Mouse (Mus musculus): ENCODE measurements at regions not wholly inside any gene's neighbourhood (a gene's known extent, or its start where the extent isn't known, plus 50 kb on each side); places are given as distances from the start of the nearest gene placed in this dataset.

GRCm38 (mm10) chr8:89565147-89565826, 521.3 kb upstream of the Sall1 start:
- WGBS: 79% methylated on average over 9 of the region's 9 CpGs
- DNase-seq (ENCODE audit: low spot score) (no peak), ATAC-seq (ENCODE audit: insufficient read depth, low read depth) (no peak)
- no peak overlapping the region for H3K4me3 ChIP-seq (ENCODE audit: low read depth, low read length)
- H3K4me2 ChIP-seq (ENCODE audit: low read depth, low read length): no peak overlapping the region
- H3K9ac ChIP-seq (replicated peaks; ENCODE audit: low read depth, low read length): no peak overlapping the region
- no peak overlapping the region for H3K27ac ChIP-seq (ENCODE audit: low read depth)
- no peaks in the 10 kb centered on the region for H3K9me3 ChIP-seq (replicated peaks; ENCODE audit: control insufficient read depth, low read length)
- TF ChIP-seq CTCF (IDR thresholded peaks at IDR 0.05; ENCODE audit: low read depth) (no peak), EP300 (IDR thresholded peaks at IDR 0.05; ENCODE audit: low read depth) (no peak)
- no peaks in the 10 kb centered on the region for H3K36me3 ChIP-seq (replicated peaks; ENCODE audit: control insufficient read depth, insufficient read depth, low read length)
- no peaks in the 10 kb centered on the region for H3K4me1 ChIP-seq (ENCODE audit: control insufficient read depth, insufficient read depth)
- H3K27me3 ChIP-seq (ENCODE audit: control insufficient read depth, insufficient read depth, low read length): 0 out of 2 replicates have a peak, but pooled peaks cover 7% of the 10 kb centered on the region

GRCm38 (mm10) chr8:89563544-89563943, 519.6 kb upstream of the Sall1 start:
- Histone ChIP-seq H3K27me3 (ENCODE audit: control insufficient read depth, insufficient read depth, low read length) (0 out of 2 replicates have a peak, but pooled peaks cover 7% of the 10 kb centered on the region), H3K9ac (replicated peaks; ENCODE audit: low read depth, low read length) (no peak overlapping the region), H3K4me3 (ENCODE audit: low read depth, low read length) (no peak overlapping the region), H3K36me3 (replicated peaks; ENCODE audit: control insufficient read depth, insufficient read depth, low read length) (no peaks in the 10 kb centered on the region), H3K9me3 (replicated peaks; ENCODE audit: control insufficient read depth, low read length) (no peaks in the 10 kb centered on the region), H3K4me2 (ENCODE audit: low read depth, low read length) (no peak overlapping the region), H3K4me1 (ENCODE audit: control insufficient read depth, insufficient read depth) (no peaks in the 10 kb centered on the region), H3K27ac (ENCODE audit: low read depth) (no peak overlapping the region)
- 62% methylated on average over 2 of the region's 2 CpGs for WGBS
- no peak for DNase-seq (ENCODE audit: low spot score)
- TF ChIP-seq CTCF (IDR thresholded peaks at IDR 0.05; ENCODE audit: low read depth) (no peak), EP300 (IDR thresholded peaks at IDR 0.05; ENCODE audit: low read depth) (no peak)
- ATAC-seq (ENCODE audit: insufficient read depth, low read depth): no peak

- no peaks in the 10 kb centered on the region for H3K36me3 ChIP-seq (replicated peaks; ENCODE audit: control insufficient read depth, insufficient read depth, low read length)
- H3K4me3 ChIP-seq (ENCODE audit: low read depth, low read length): no peak overlapping the region
- no peak overlapping the region for H3K9ac ChIP-seq (replicated peaks; ENCODE audit: low read depth, low read length)
- DNase-seq (ENCODE audit: low spot score) (no peak), ATAC-seq (ENCODE audit: insufficient read depth, low read depth) (no peak)
- 0 out of 2 replicates have a peak, but pooled peaks cover 3% of the 10 kb centered on the region for H3K27me3 ChIP-seq (ENCODE audit: control insufficient read depth, insufficient read depth, low read length)
- H3K9me3 ChIP-seq (replicated peaks; ENCODE audit: control insufficient read depth, low read length): no peaks in the 10 kb centered on the region
- no peak for TF ChIP-seq EP300 (IDR thresholded peaks at IDR 0.05; ENCODE audit: low read depth)
- no peak for TF ChIP-seq CTCF (IDR thresholded peaks at IDR 0.05; ENCODE audit: low read depth)
- H3K4me1 ChIP-seq (ENCODE audit: control insufficient read depth, insufficient read depth): no peaks in the 10 kb centered on the region
- no peak overlapping the region for H3K4me2 ChIP-seq (ENCODE audit: low read depth, low read length)
- 79% methylated on average over 8 of the region's 8 CpGs for WGBS
- H3K27ac ChIP-seq (ENCODE audit: low read depth): no peak overlapping the region
Observed at GRCm38 (mm10) chr8:89562597-89562996, 518.6 kb upstream of the Sall1 start.

GRCm38 (mm10) chr8:89541231-89541630, 497.3 kb upstream of the Sall1 start:
- Histone ChIP-seq H3K9me3 (replicated peaks; ENCODE audit: control insufficient read depth, low read length) (no peaks in the 10 kb centered on the region), H3K9ac (replicated peaks; ENCODE audit: low read depth, low read length) (no peak overlapping the region), H3K4me2 (ENCODE audit: low read depth, low read length) (no peak overlapping the region), H3K27ac (ENCODE audit: low read depth) (no peak overlapping the region), H3K27me3 (ENCODE audit: control insufficient read depth, insufficient read depth, low read length) (no peaks in the 10 kb centered on the region), H3K36me3 (replicated peaks; ENCODE audit: control insufficient read depth, insufficient read depth, low read length) (no peaks in the 10 kb centered on the region), H3K4me3 (ENCODE audit: low read depth, low read length) (no peak overlapping the region), H3K4me1 (ENCODE audit: control insufficient read depth, insufficient read depth) (no peaks in the 10 kb centered on the region)
- ATAC-seq (ENCODE audit: insufficient read depth, low read depth) (no peak), DNase-seq (ENCODE audit: low spot score) (no peak)
- TF ChIP-seq CTCF (IDR thresholded peaks at IDR 0.05; ENCODE audit: low read depth): no peak
- TF ChIP-seq EP300 (IDR thresholded peaks at IDR 0.05; ENCODE audit: low read depth): no peak
- 47% methylated on average over 3 of the region's 3 CpGs for WGBS

- no peaks in the 10 kb centered on the region for H3K4me1 ChIP-seq (ENCODE audit: control insufficient read depth, insufficient read depth)
Observed at GRCm38 (mm10) chr8:89534605-89535004, 490.6 kb upstream of the Sall1 start.

GRCm38 (mm10) chr8:89525041-89525440, 481.1 kb upstream of the Sall1 start:
- TF ChIP-seq CTCF (IDR thresholded peaks at IDR 0.05; ENCODE audit: low read depth) (no peak), EP300 (IDR thresholded peaks at IDR 0.05; ENCODE audit: low read depth) (no peak)
- no peak for ATAC-seq (ENCODE audit: insufficient read depth, low read depth)
- 83% methylated on average over 6 of the region's 6 CpGs for WGBS
- Histone ChIP-seq H3K36me3 (replicated peaks; ENCODE audit: control insufficient read depth, insufficient read depth, low read length) (no peaks in the 10 kb centered on the region), H3K4me2 (ENCODE audit: low read depth, low read length) (no peak overlapping the region), H3K27ac (ENCODE audit: low read depth) (no peak overlapping the region), H3K27me3 (ENCODE audit: control insufficient read depth, insufficient read depth, low read length) (no peaks in the 10 kb centered on the region), H3K4me1 (ENCODE audit: control insufficient read depth, insufficient read depth) (no peaks in the 10 kb centered on the region), H3K4me3 (ENCODE audit: low read depth, low read length) (no peak overlapping the region), H3K9ac (replicated peaks; ENCODE audit: low read depth, low read length) (no peak overlapping the region), H3K9me3 (replicated peaks; ENCODE audit: control insufficient read depth, low read length) (no peaks in the 10 kb centered on the region)
- DNase-seq (ENCODE audit: low spot score): no peak

More at GRCm38 (mm10) chr8:89534605-89535004, 490.6 kb upstream of the Sall1 start:
- 75% methylated on average over 10 of the region's 10 CpGs for WGBS
- Histone ChIP-seq H3K4me3 (ENCODE audit: low read depth, low read length) (no peak overlapping the region), H3K4me2 (ENCODE audit: low read depth, low read length) (no peak overlapping the region), H3K9me3 (replicated peaks; ENCODE audit: control insufficient read depth, low read length) (no peaks in the 10 kb centered on the region), H3K27me3 (ENCODE audit: control insufficient read depth, insufficient read depth, low read length) (no peaks in the 10 kb centered on the region), H3K27ac (ENCODE audit: low read depth) (no peak overlapping the region), H3K36me3 (replicated peaks; ENCODE audit: control insufficient read depth, insufficient read depth, low read length) (no peaks in the 10 kb centered on the region), H3K9ac (replicated peaks; ENCODE audit: low read depth, low read length) (no peak overlapping the region)
- ATAC-seq (ENCODE audit: insufficient read depth, low read depth) (no peak), DNase-seq (ENCODE audit: low spot score) (no peak)
- TF ChIP-seq EP300 (IDR thresholded peaks at IDR 0.05; ENCODE audit: low read depth) (no peak), CTCF (IDR thresholded peaks at IDR 0.05; ENCODE audit: low read depth) (no peak)

All from heart, postnatal 0 days (tissue).